Mouse (Mus musculus): ENCODE results near the gene Brd4. TPM values are rescaled to one million over a fixed set of nuclear protein-coding genes. Genes with fewer than 3 reads are reported as not detected.

Brd4 gene
- total and polyA plus RNA-seq, 3 experiments = 12.3 to 91.4 TPM; not detected in 1

GRCm38 (mm10) chr17:32283771-32284221 lies 726 bp downstream of the Brd4 start:
- no peak for TF ChIP-seq USF2 (IDR thresholded peaks at IDR 0.05; ENCODE audit: borderline replicate concordance in 1 of 2, insufficient read depth in 1 of 2, low read depth in 1 of 2, low read length in 2 of 2)
- peak; percentile 55 for TF ChIP-seq HCFC1 (IDR thresholded peaks at IDR 0.05; ENCODE audit: low read depth, low read length)
- no peak for TF ChIP-seq SMC3 (IDR thresholded peaks at IDR 0.05; ENCODE audit: low read depth, low read length)
- 0 out of 2 replicates have a peak, but pooled peaks have one; percentile 13 for TF ChIP-seq TCF12 (IDR thresholded peaks at IDR 0.05; ENCODE audit: low read depth, low read length)
- TF ChIP-seq MYB (IDR thresholded peaks at IDR 0.05; ENCODE audit: low read depth, low read length) = no peak
- peak; percentile 46 for TF ChIP-seq ELF1 (IDR thresholded peaks at IDR 0.05; ENCODE audit: low read depth, low read length)
- no peak for TF ChIP-seq RAD21 (IDR thresholded peaks at IDR 0.05; ENCODE audit: low read depth, low read length)
- Histone ChIP-seq H3K27ac (ENCODE audit: control insufficient read depth, low read depth, low read length) (peak overlapping the region; percentile 84), H3K36me3 (ENCODE audit: control insufficient read depth in 1 of 2, insufficient read depth in 2 of 2, low read length in 2 of 2) (peaks cover 0 to 40% of the 10 kb centered on the region in 2 experiments; a peak in 2 of 4 replicates), H3K9me3 (replicated peaks; ENCODE audit: insufficient read depth, low read length) (no peaks in the 10 kb centered on the region), H3K4me3 (ENCODE audit: control insufficient read depth in 1 of 2, insufficient read depth in 1 of 2, low read depth in 2 of 2, low read length in 2 of 2) (peak overlapping the region; percentile 67 to 69), H3K4me1 (ENCODE audit: control insufficient read depth in 1 of 2, insufficient read depth in 2 of 2, low read length in 2 of 2) (peaks cover 10 to 12% of the 10 kb centered on the region in 2 experiments), H3K27me3 (ENCODE audit: control insufficient read depth in 1 of 2, insufficient read depth in 2 of 2, low read length in 2 of 2) (no peaks in the 10 kb centered on the region), H3K9ac (ENCODE audit: control insufficient read depth, low read depth, low read length, poor library complexity, severe bottlenecking) (peak overlapping the region; percentile 89), H3K79me2 (ENCODE audit: control insufficient read depth, insufficient read depth, low read length, poor library complexity) (peaks cover 58% of the 10 kb centered on the region)
- DNase-seq (ENCODE audit: low read depth, low spot score) = peak; percentile 78

- TF ChIP-seq USF2 (IDR thresholded peaks at IDR 0.05; ENCODE audit: borderline replicate concordance in 1 of 2, insufficient read depth in 1 of 2, low read depth in 1 of 2, low read length in 2 of 2) = no peak
- TF ChIP-seq POLR2AphosphoS5 (IDR thresholded peaks at IDR 0.05; ENCODE audit: borderline replicate concordance, low read depth, low read length) = no peak
- TF ChIP-seq ZNF384 (IDR thresholded peaks at IDR 0.05; ENCODE audit: low read depth, low read length) = no peak
- no peak for TF ChIP-seq CHD1 (IDR thresholded peaks at IDR 0.05; ENCODE audit: low read depth, low read length)
- TF ChIP-seq RCOR1 (IDR thresholded peaks at IDR 0.05; ENCODE audit: low read depth, low read length) = no peak
- TF ChIP-seq UBTF (IDR thresholded peaks at IDR 0.05; ENCODE audit: borderline replicate concordance, insufficient read depth, low read depth, low read length) = no peak
- TF ChIP-seq ELF1 (IDR thresholded peaks at IDR 0.05; ENCODE audit: low read depth, low read length) = no peak
- TF ChIP-seq ZMIZ1 (IDR thresholded peaks at IDR 0.05; ENCODE audit: low read depth, low read length) = no peak
- TF ChIP-seq HCFC1 (IDR thresholded peaks at IDR 0.05; ENCODE audit: low read depth, low read length) = no peak
- TF ChIP-seq RAD21 (IDR thresholded peaks at IDR 0.05; ENCODE audit: low read depth, low read length) = no peak
- TF ChIP-seq POLR2A (IDR thresholded peaks at IDR 0.05; ENCODE audit: control insufficient read depth in 1 of 2, insufficient read depth in 1 of 2, low read depth in 1 of 2, low read length in 2 of 2, poor library complexity in 1 of 2) = no peak
- TF ChIP-seq MAFK (IDR thresholded peaks at IDR 0.05; ENCODE audit: borderline replicate concordance, low read depth, low read length) = no peak
- TF ChIP-seq JUND (IDR thresholded peaks at IDR 0.05; ENCODE audit: low read depth, low read length) = no peak
- no peak for TF ChIP-seq MAX (IDR thresholded peaks at IDR 0.05; ENCODE audit: low read length)
- no peak for TF ChIP-seq CHD2 (IDR thresholded peaks at IDR 0.05; ENCODE audit: low read length)
- TF ChIP-seq KAT2A (conservative IDR thresholded peaks at IDR 0.05; ENCODE audit: low read depth, low read length) = no peak
- peaks cover 0 to 43% of the 10 kb centered on the region in 2 experiments; a peak in 2 of 4 replicates for H3K36me3 ChIP-seq (ENCODE audit: control insufficient read depth in 1 of 2, insufficient read depth in 2 of 2, low read length in 2 of 2)
- H3K9me3 ChIP-seq (replicated peaks; ENCODE audit: insufficient read depth, low read length) = no peaks in the 10 kb centered on the region
- H3K4me1 ChIP-seq (ENCODE audit: control insufficient read depth in 1 of 2, insufficient read depth in 2 of 2, low read length in 2 of 2) = peaks cover 10 to 12% of the 10 kb centered on the region in 2 experiments
- peak overlapping the region; percentile 67 to 69 for H3K4me3 ChIP-seq (ENCODE audit: control insufficient read depth in 1 of 2, insufficient read depth in 1 of 2, low read depth in 2 of 2, low read length in 2 of 2)
- DNase-seq (ENCODE audit: low read depth, low spot score) = no peak
- H3K27ac ChIP-seq (ENCODE audit: control insufficient read depth, low read depth, low read length) = peak overlapping the region; percentile 29
- H3K79me2 ChIP-seq (ENCODE audit: control insufficient read depth, insufficient read depth, low read length, poor library complexity) = peaks cover 62% of the 10 kb centered on the region
- H3K27me3 ChIP-seq (ENCODE audit: control insufficient read depth in 1 of 2, insufficient read depth in 2 of 2, low read length in 2 of 2) = no peaks in the 10 kb centered on the region
- peak overlapping the region; percentile 89 for H3K9ac ChIP-seq (ENCODE audit: control insufficient read depth, low read depth, low read length, poor library complexity, severe bottlenecking)
Measured at GRCm38 (mm10) chr17:32283341-32283740, 1.2 kb downstream of the Brd4 start.

All from MEL (cell line).